Mouse (Mus musculus) CH12.LX (cell line): ENCODE measurements at regions not wholly inside any gene's neighbourhood (a gene's known extent, or its start where the extent isn't known, plus 50 kb on each side); places are given as distances from the start of the nearest gene placed in this dataset.
A peak's percentile ranks its signal among the peaks of the same experiment; 100 is the strongest.
"Not testable (repeated sequence)": the region's sequence is repeated elsewhere in the genome, so short reads cannot be mapped to it uniquely, and the experiment has no call there.

Source experiments
- DNase-seq: peaks from one replicate; pipeline ENCODE4 v3.0.0-alpha.2; 2013; ENCODE audit errors: extremely low read depth
- H3K27ac ChIP-seq: 2 replicates; pipeline ENCODE4 v1.5.1; 2012; ENCODE audit warnings: low read depth, mild to moderate bottlenecking, control low read depth, moderate library complexity; ENCODE audit not compliant: insufficient read depth
- H3K27me3 ChIP-seq: replicated peaks from 2 replicates; pipeline ENCODE3; 2012; ENCODE audit warnings: inconsistent platforms
- H3K36me3 ChIP-seq, 2 experiments: replicated peaks in 1 of 2; 2 replicates each; pipeline versions ENCODE3 to v1.6.1; 2012; ENCODE audit warnings: inconsistent platforms in 1 of 2, low read length in 1 of 2, mild to moderate bottlenecking in 1 of 2, mixed read lengths in 1 of 2, moderate library complexity in 1 of 2; ENCODE audit not compliant: control insufficient read depth in 1 of 2, insufficient read depth in 1 of 2
- H3K4me1 ChIP-seq, 2 experiments: 2 replicates each; pipeline ENCODE4 v1.6.1; 2012; ENCODE audit warnings: inconsistent platforms in 1 of 2, moderate library complexity in 1 of 2; ENCODE audit not compliant: insufficient read depth in 2 of 2, control insufficient read depth in 1 of 2
- H3K4me2 ChIP-seq: 2 replicates; pipeline ENCODE4 v1.6.1; 2012; ENCODE audit warnings: low read depth, mild to moderate bottlenecking, control low read depth; ENCODE audit not compliant: poor library complexity, insufficient read depth, severe bottlenecking
- H3K4me3 ChIP-seq, 3 experiments: fragments of 150-350 bp in 1 of 3; sonication (generic) in 1 of 3; replicated peaks in 1 of 3; 2 replicates each; pipeline versions ENCODE3 to v1.5.1; 2011 to 2012; ENCODE audit warnings: low read depth in 2 of 3, low read length in 2 of 3, mild to moderate bottlenecking in 2 of 3, moderate library complexity in 2 of 3, control low read depth in 1 of 3, improper control_type of control experiment in 1 of 3, inconsistent platforms in 1 of 3, mixed read lengths in 1 of 3; ENCODE audit not compliant: poor library complexity in 1 of 3
- H3K79me2 ChIP-seq: replicated peaks from 2 replicates; pipeline ENCODE4 v1.6.1; 2012; ENCODE audit warnings: mild to moderate bottlenecking, moderate library complexity; ENCODE audit not compliant: control insufficient read depth, poor library complexity, insufficient read depth, severe bottlenecking; ENCODE audit errors: extremely low read depth
- H3K9ac ChIP-seq: 2 replicates; pipeline ENCODE4 v1.6.1; 2012; ENCODE audit warnings: low read depth, mild to moderate bottlenecking, control low read depth, moderate library complexity; ENCODE audit not compliant: insufficient read depth
- H3K9me3 ChIP-seq: replicated peaks from 2 replicates; pipeline ENCODE3; 2012; ENCODE audit warnings: low read length, inconsistent platforms, mixed read lengths
- BHLHE40 ChIP-seq: IDR thresholded peaks from 2 replicates; pipeline ENCODE4 v1.6.1; 2011; ENCODE audit warnings: mild to moderate bottlenecking, low read depth, low read length, improper control_type of control experiment
- CHD1 ChIP-seq: IDR thresholded peaks from 2 replicates; pipeline ENCODE4 v1.6.1; 2012; ENCODE audit warnings: low read depth, low read length, improper control_type of control experiment, inconsistent platforms
- CTCF ChIP-seq, 2 experiments: IDR thresholded peaks in 1 of 2; conservative IDR thresholded peaks in 1 of 2; 2 replicates each; pipeline ENCODE4 v1.5.1; 2011 to 2012; ENCODE audit warnings: low read depth in 2 of 2, low read length in 2 of 2, improper control_type of control experiment in 1 of 2, inconsistent platforms in 1 of 2, mild to moderate bottlenecking in 1 of 2, moderate library complexity in 1 of 2
- EP300 ChIP-seq: IDR thresholded peaks from 2 replicates; pipeline ENCODE4 v1.6.1; 2011; ENCODE audit warnings: low read length, improper control_type of control experiment
- ETS1 ChIP-seq: conservative IDR thresholded peaks from 2 replicates; pipeline ENCODE4 v1.6.1; 2012; ENCODE audit warnings: low read depth, mild to moderate bottlenecking, inconsistent platforms, low read length, improper control_type of control experiment, moderate library complexity
- IRF4 ChIP-seq: IDR thresholded peaks from 2 replicates; pipeline ENCODE4 v1.6.1; 2014; ENCODE audit warnings: low read depth, mild to moderate bottlenecking, inconsistent platforms, low read length, improper control_type of control experiment
- JUN ChIP-seq: IDR thresholded peaks from 2 replicates; pipeline ENCODE4 v1.6.1; 2011; ENCODE audit warnings: low read depth, mild to moderate bottlenecking, low read length, improper control_type of control experiment, moderate library complexity; ENCODE audit not compliant: insufficient read depth
- NELFE ChIP-seq: IDR thresholded peaks from 2 replicates; pipeline ENCODE4 v1.6.1; 2011; ENCODE audit warnings: low read depth, low read length, improper control_type of control experiment
- POLR2A ChIP-seq: IDR thresholded peaks from 2 replicates; pipeline ENCODE4 v1.6.1; 2011; ENCODE audit warnings: low read depth, mild to moderate bottlenecking, improper control_type of control experiment, low read length
- RCOR1 ChIP-seq: conservative IDR thresholded peaks from 2 replicates; pipeline ENCODE4 v1.6.1; 2012; ENCODE audit warnings: low read depth, mild to moderate bottlenecking, inconsistent platforms, low read length, improper control_type of control experiment
- TCF12 ChIP-seq: IDR thresholded peaks from 2 replicates; pipeline ENCODE4 v1.6.1; 2014; ENCODE audit warnings: low read depth, mild to moderate bottlenecking, inconsistent platforms, low read length, improper control_type of control experiment
- dilution Hi-C: fragments of 300-500 bp; cut with MboI; formaldehyde crosslinking; loops from 2 replicates; pipeline ENCODE4 v1.14.3; 2020; ENCODE audit warnings: low sequenced_read_pairs; ENCODE audit not compliant: extremely low pct_unique_long_range_greater_than_20kb, extremely low pct_ligation_motif_present
- in situ Hi-C: fragments of 300-500 bp; cut with MboI; formaldehyde crosslinking; loops from 3 replicates; pipeline ENCODE4 v1.14.3; 2019; ENCODE audit warnings: low sequenced_read_pairs, low pct_ligation_motif_present, low pct_unique_long_range_greater_than_20kb, mixed read lengths

- H3K27ac ChIP-seq, H3K27me3 ChIP-seq, H3K9ac ChIP-seq, H3K4me3 ChIP-seq, H3K4me1 ChIP-seq, H3K4me2 ChIP-seq, DNase-seq, H3K79me2 ChIP-seq, H3K9me3 ChIP-seq, H3K36me3 ChIP-seq, in situ Hi-C loops, dilution Hi-C loops: not testable (repeated sequence)
Observed at GRCm38 (mm10) chr3:44646600-44646999, 731.6 kb upstream of the Pcdh10 start.

GRCm38 (mm10) chr3:44696354-44696753 is 681.8 kb upstream of the Pcdh10 start:
- no peak overlapping the region for H3K4me2 ChIP-seq
- in situ Hi-C loops = no loop called here
- no peaks in the 10 kb centered on the region for H3K36me3 ChIP-seq
- H3K4me3 ChIP-seq = no peak overlapping the region
- H3K9ac ChIP-seq = no peak overlapping the region
- peaks cover 0 to 7% of the 10 kb centered on the region in 2 experiments; a peak in 1 of 4 replicates for H3K4me1 ChIP-seq
- dilution Hi-C loops = no loop called here
- peak; percentile 29 for DNase-seq
- no peaks in the 10 kb centered on the region for H3K27me3 ChIP-seq
- H3K79me2 ChIP-seq = no peaks in the 10 kb centered on the region
- no peaks in the 10 kb centered on the region for H3K9me3 ChIP-seq
- no peak overlapping the region for H3K27ac ChIP-seq
- no peak for TF ChIP-seq ETS1
- TF ChIP-seq IRF4 = peak; percentile 74; the same call in 1 of the 2 replicates
- TF ChIP-seq BHLHE40 = peak; percentile 78
- no peak for TF ChIP-seq JUN
- peak; percentile 90 for TF ChIP-seq EP300

- no peak for DNase-seq
- dilution Hi-C loops = no loop called here
- Histone ChIP-seq H3K4me3 (no peak overlapping the region), H3K79me2 (no peaks in the 10 kb centered on the region), H3K9me3 (no peaks in the 10 kb centered on the region), H3K27ac (no peak overlapping the region), H3K4me2 (no peak overlapping the region), H3K4me1 (peaks cover 0 to 7% of the 10 kb centered on the region in 2 experiments; a peak in 1 of 4 replicates)
- in situ Hi-C loops = no loop called here
- no peak for TF ChIP-seq CTCF (conservative IDR thresholded peaks at IDR 0.05 in 1 of 2, IDR thresholded peaks at IDR 0.05 in 1 of 2; ENCODE audit: low read depth in 2 of 2, low read length in 2 of 2)
- TF ChIP-seq IRF4 = no peak
- no peak for TF ChIP-seq RCOR1
- no peak for TF ChIP-seq NELFE
- TF ChIP-seq TCF12 = no peak
- TF ChIP-seq POLR2A = no peak
- no peak for TF ChIP-seq CHD1
- TF ChIP-seq, all 38 proteins: peak for 0
- H3K27me3 ChIP-seq = no peaks in the 10 kb centered on the region
- H3K36me3 ChIP-seq = no peaks in the 10 kb centered on the region
- no peak overlapping the region for H3K9ac ChIP-seq
Observed at GRCm38 (mm10) chr3:44697000-44697681, 681.1 kb upstream of the Pcdh10 start.
